Mouse (Mus musculus) MEL (cell line): ENCODE measurements around the gene Olfr507. TPM values are rescaled to one million over a fixed set of nuclear protein-coding genes. Genes with fewer than 3 reads are reported as not detected.
"Not testable (repeated sequence)": the region's sequence is repeated elsewhere in the genome, so short reads cannot be mapped to it uniquely, and the experiment has no call there.

Source experiments
- DNase-seq: peaks from one replicate; pipeline ENCODE4 v3.0.0; 2011; ENCODE audit warnings: low read depth, low spot score
- H3K27ac ChIP-seq: 2 replicates; pipeline ENCODE4 v1.5.1; 2012; ENCODE audit warnings: low read depth, mild to moderate bottlenecking, control low read depth, low read length, moderate library complexity; ENCODE audit not compliant: control insufficient read depth
- H3K27me3 ChIP-seq, 2 experiments: fragments of 150-350 bp in 1 of 2; sonication (generic) in 1 of 2; 2 replicates each; pipeline ENCODE4 v1.6.1; 2012; ENCODE audit warnings: low read length in 2 of 2, mild to moderate bottlenecking in 2 of 2, improper control_type of control experiment in 1 of 2, moderate library complexity in 1 of 2; ENCODE audit not compliant: insufficient read depth in 2 of 2, control insufficient read depth in 1 of 2
- H3K36me3 ChIP-seq, 2 experiments: 2 replicates each; pipeline ENCODE4 v1.6.1; 2012 to 2014; ENCODE audit warnings: low read length in 2 of 2, improper control_type of control experiment in 1 of 2, inconsistent platforms in 1 of 2, mild to moderate bottlenecking in 1 of 2; ENCODE audit not compliant: insufficient read depth in 2 of 2, control insufficient read depth in 1 of 2
- H3K4me1 ChIP-seq, 2 experiments: fragments of 150-350 bp in 1 of 2; sonication (generic) in 1 of 2; 2 replicates each; pipeline ENCODE4 v1.6.1; 2012; ENCODE audit warnings: low read length in 2 of 2, improper control_type of control experiment in 1 of 2, mild to moderate bottlenecking in 1 of 2; ENCODE audit not compliant: insufficient read depth in 2 of 2, control insufficient read depth in 1 of 2
- H3K4me3 ChIP-seq, 2 experiments: fragments of 150-350 bp in 1 of 2; sonication (generic) in 1 of 2; 2 replicates each; pipeline ENCODE4 v1.5.1; 2012; ENCODE audit warnings: low read depth in 2 of 2, low read length in 2 of 2, mild to moderate bottlenecking in 2 of 2, moderate library complexity in 2 of 2, control low read depth in 1 of 2, improper control_type of control experiment in 1 of 2; ENCODE audit not compliant: control insufficient read depth in 1 of 2, insufficient read depth in 1 of 2
- H3K79me2 ChIP-seq: 2 replicates; pipeline ENCODE4 v1.6.1; 2012; ENCODE audit warnings: mild to moderate bottlenecking, low read length, moderate library complexity; ENCODE audit not compliant: control insufficient read depth, poor library complexity, insufficient read depth
- H3K9ac ChIP-seq: 2 replicates; pipeline ENCODE4 v1.6.1; 2012; ENCODE audit warnings: low read depth, mild to moderate bottlenecking, control low read depth, low read length, moderate library complexity; ENCODE audit not compliant: control insufficient read depth, poor library complexity, severe bottlenecking
- H3K9me3 ChIP-seq: fragments of 150-350 bp; sonication (generic); replicated peaks from 2 replicates; pipeline ENCODE4 v1.6.1; 2012; ENCODE audit warnings: mild to moderate bottlenecking, low read length, improper control_type of control experiment, moderate library complexity; ENCODE audit not compliant: insufficient read depth
- CTCF ChIP-seq, 3 experiments: IDR thresholded peaks in 2 of 3; conservative IDR thresholded peaks in 1 of 3; 2 replicates each; pipeline ENCODE4 v1.5.1; 2011 to 2012; ENCODE audit warnings: low read length in 3 of 3, low read depth in 2 of 3, mild to moderate bottlenecking in 2 of 3, improper control_type of control experiment in 1 of 3, inconsistent platforms in 1 of 3, mixed read lengths in 1 of 3, moderate library complexity in 1 of 3; ENCODE audit not compliant: control insufficient read depth in 1 of 3, insufficient read depth in 1 of 3, poor library complexity in 1 of 3, severe bottlenecking in 1 of 3
- ELF1 ChIP-seq: IDR thresholded peaks from 2 replicates; pipeline ENCODE4 v1.6.1; 2014; ENCODE audit warnings: low read depth, mild to moderate bottlenecking, inconsistent platforms, low read length, improper control_type of control experiment, moderate library complexity
- GABPA ChIP-seq: IDR thresholded peaks from 2 replicates; pipeline ENCODE4 v1.6.1; 2012; ENCODE audit warnings: low read depth, mild to moderate bottlenecking, inconsistent platforms, low read length, improper control_type of control experiment, moderate library complexity
- HCFC1 ChIP-seq: IDR thresholded peaks from 2 replicates; pipeline ENCODE4 v1.6.1; 2012; ENCODE audit warnings: low read depth, mild to moderate bottlenecking, inconsistent platforms, low read length, improper control_type of control experiment, moderate library complexity
- JUND ChIP-seq: IDR thresholded peaks from 2 replicates; pipeline ENCODE4 v1.6.1; 2011; ENCODE audit warnings: low read depth, mild to moderate bottlenecking, improper control_type of control experiment, low read length
- KAT2A ChIP-seq: conservative IDR thresholded peaks from 2 replicates; pipeline ENCODE4 v1.6.1; 2012; ENCODE audit warnings: low read depth, low read length, improper control_type of control experiment, inconsistent platforms
- MAX ChIP-seq: IDR thresholded peaks from 2 replicates; pipeline ENCODE4 v1.6.1; 2011; ENCODE audit warnings: low read length, improper control_type of control experiment
- MAZ ChIP-seq: IDR thresholded peaks from 2 replicates; pipeline ENCODE4 v1.6.1; 2012; ENCODE audit warnings: low read depth, mild to moderate bottlenecking, inconsistent platforms, low read length, improper control_type of control experiment
- MYC ChIP-seq: IDR thresholded peaks from 2 replicates; pipeline ENCODE4 v1.6.1; 2011; ENCODE audit warnings: low read depth, mild to moderate bottlenecking, low read length, improper control_type of control experiment, moderate library complexity
- NRF1 ChIP-seq: IDR thresholded peaks from 2 replicates; pipeline ENCODE4 v1.6.1; 2014; ENCODE audit warnings: low read depth, mild to moderate bottlenecking, inconsistent platforms, low read length, improper control_type of control experiment, moderate library complexity; ENCODE audit not compliant: poor library complexity, insufficient read depth, severe bottlenecking
- POLR2A ChIP-seq, 2 experiments: IDR thresholded peaks; 2 replicates each; pipeline ENCODE4 v1.6.1; 2011 to 2012; ENCODE audit warnings: low read length in 2 of 2, mild to moderate bottlenecking in 2 of 2, control low read depth in 1 of 2, improper control_type of control experiment in 1 of 2, low read depth in 1 of 2, moderate library complexity in 1 of 2; ENCODE audit not compliant: control insufficient read depth in 1 of 2, insufficient read depth in 1 of 2, poor library complexity in 1 of 2
- POLR2AphosphoS5 ChIP-seq: IDR thresholded peaks from 2 replicates; pipeline ENCODE4 v1.6.1; 2012; ENCODE audit warnings: low read depth, borderline replicate concordance, mild to moderate bottlenecking, inconsistent platforms, low read length, moderate library complexity, mixed read lengths
- RCOR1 ChIP-seq: IDR thresholded peaks from 2 replicates; pipeline ENCODE4 v1.6.1; 2012; ENCODE audit warnings: low read depth, mild to moderate bottlenecking, inconsistent platforms, low read length, improper control_type of control experiment
- SIN3A ChIP-seq: IDR thresholded peaks from 2 replicates; pipeline ENCODE4 v1.6.1; 2012; ENCODE audit warnings: low read length, improper control_type of control experiment, inconsistent platforms
- SMC3 ChIP-seq: IDR thresholded peaks from 2 replicates; pipeline ENCODE4 v1.6.1; 2011; ENCODE audit warnings: low read depth, low read length, improper control_type of control experiment
- TAL1 ChIP-seq: IDR thresholded peaks from 2 replicates; pipeline ENCODE4 v1.6.1; 2012; ENCODE audit warnings: mild to moderate bottlenecking, inconsistent platforms, low read length, moderate library complexity, mixed read lengths
- TBP ChIP-seq: IDR thresholded peaks from 2 replicates; pipeline ENCODE4 v1.8.0; 2011; ENCODE audit warnings: low read depth, low read length, improper control_type of control experiment
- TCF12 ChIP-seq: IDR thresholded peaks from 2 replicates; pipeline ENCODE4 v1.6.1; 2014; ENCODE audit warnings: low read depth, mild to moderate bottlenecking, inconsistent platforms, low read length, improper control_type of control experiment, moderate library complexity
- USF1 ChIP-seq: IDR thresholded peaks from 2 replicates; pipeline ENCODE4 v1.6.1; 2014; ENCODE audit warnings: low read depth, mild to moderate bottlenecking, inconsistent platforms, low read length, improper control_type of control experiment, moderate library complexity
- USF2 ChIP-seq, 2 experiments: IDR thresholded peaks; 2 replicates each; pipeline ENCODE4 v1.6.1; 2011 to 2012; ENCODE audit warnings: improper control_type of control experiment in 2 of 2, low read length in 2 of 2, borderline replicate concordance in 1 of 2, inconsistent platforms in 1 of 2, low read depth in 1 of 2, mild to moderate bottlenecking in 1 of 2; ENCODE audit not compliant: insufficient read depth in 1 of 2
- ZC3H11A ChIP-seq: IDR thresholded peaks from 2 replicates; pipeline ENCODE4 v1.6.1; 2012; ENCODE audit warnings: low read depth, mild to moderate bottlenecking, inconsistent platforms, low read length, improper control_type of control experiment
- ZKSCAN1 ChIP-seq: IDR thresholded peaks from 2 replicates; pipeline ENCODE4 v1.6.1; 2012; ENCODE audit warnings: low read depth, mild to moderate bottlenecking, inconsistent platforms, low read length, improper control_type of control experiment, moderate library complexity
- ZMIZ1 ChIP-seq: IDR thresholded peaks from 2 replicates; pipeline ENCODE4 v1.6.1; 2012; ENCODE audit warnings: low read depth, mild to moderate bottlenecking, inconsistent platforms, low read length, improper control_type of control experiment, moderate library complexity
- polyA plus RNA-seq, 2 experiments: library from polyadenylated mRNA; stranded (reverse) in 1 of 2; unstranded in 1 of 2; fragments of >175 nt in 1 of 2; fragments of >200 nt in 1 of 2; gene quantifications; 2 replicates each; pipeline versions ENCODE4 v1.2.1 to v1.2.4; 2012; ENCODE audit warnings: low replicate concordance in 2 of 2, low read depth in 1 of 2; ENCODE audit not compliant: insufficient read length in 2 of 2, insufficient read depth in 1 of 2, missing spikeins in 1 of 2
- total RNA-seq: library from RNA; depleted of rRNA; stranded (reverse); fragments of 300-350 nt; gene quantifications from 2 replicates; pipeline ENCODE4 v1.2.3, GENCODE M21; 2012; rRNA removed

The Olfr507 gene
- not detected in 2 replicates for total RNA-seq
- not detected for polyA plus RNA-seq

GRCm38 (mm10) chr7:108621514-108621913 is at the start of gene Olfr507:
Olfr507 (plus strand) TSS chr7:108621814.
- TF ChIP-seq USF1 (no peak), KAT2A (no peak), TCF12 (no peak), JUND (no peak), USF2 (IDR thresholded peaks at IDR 0.05; ENCODE audit: borderline replicate concordance in 1 of 2, insufficient read depth in 1 of 2, low read depth in 1 of 2, low read length in 2 of 2) (no peak), TBP (no peak), MAZ (no peak), POLR2A (IDR thresholded peaks at IDR 0.05; ENCODE audit: control insufficient read depth in 1 of 2, insufficient read depth in 1 of 2, low read depth in 1 of 2, low read length in 2 of 2, poor library complexity in 1 of 2) (no peak), ZC3H11A (no peak), MAX (no peak), CTCF (IDR thresholded peaks at IDR 0.05 in 2 of 3, conservative IDR thresholded peaks at IDR 0.05 in 1 of 3; ENCODE audit: control insufficient read depth in 1 of 3, insufficient read depth in 1 of 3, low read depth in 2 of 3, low read length in 3 of 3, poor library complexity in 1 of 3, severe bottlenecking in 1 of 3) (no peak), ELF1 (no peak), RCOR1 (no peak), TAL1 (no peak), GABPA (no peak), NRF1 (no peak), MYC (no peak), SIN3A (no peak), SMC3 (no peak)
- Histone ChIP-seq H3K9ac (no peak within 1 kb of the TSS), H3K79me2 (no peaks in the 10 kb centered on the region), H3K27ac (no peak within 1 kb of the TSS), H3K9me3 (no peaks in the 10 kb centered on the region), H3K36me3 (no peaks in the 10 kb centered on the region), H3K27me3 (no peaks in the 10 kb centered on the region), H3K4me3 (no peak within 1 kb of the TSS), H3K4me1 (no peaks in the 10 kb centered on the region)
- no peak for DNase-seq

- TF ChIP-seq GABPA (no peak), POLR2A (IDR thresholded peaks at IDR 0.05; ENCODE audit: control insufficient read depth in 1 of 2, insufficient read depth in 1 of 2, low read depth in 1 of 2, low read length in 2 of 2, poor library complexity in 1 of 2) (no peak), NRF1 (no peak), ZKSCAN1 (no peak), TAL1 (no peak), ZMIZ1 (no peak), USF1 (no peak), MAX (no peak), KAT2A (no peak), MYC (no peak), POLR2AphosphoS5 (no peak), ZC3H11A (no peak), HCFC1 (no peak)
- no peaks in the 10 kb centered on the region for H3K27me3 ChIP-seq
- no peaks in the 10 kb centered on the region for H3K79me2 ChIP-seq
- no peak overlapping the region for H3K27ac ChIP-seq
- no peaks in the 10 kb centered on the region for H3K4me1 ChIP-seq
- no peaks in the 10 kb centered on the region for H3K9me3 ChIP-seq
- no peak overlapping the region for H3K4me3 ChIP-seq
- no peak for DNase-seq
- no peaks in the 10 kb centered on the region for H3K36me3 ChIP-seq
- H3K9ac ChIP-seq, result no peak overlapping the region
Measured at GRCm38 (mm10) chr7:108589797-108590196, 31.8 kb upstream of the Olfr507 start.

- H3K9ac ChIP-seq, H3K27me3 ChIP-seq, H3K36me3 ChIP-seq, H3K27ac ChIP-seq, H3K4me1 ChIP-seq, H3K4me3 ChIP-seq, H3K79me2 ChIP-seq, DNase-seq, H3K9me3 ChIP-seq: not testable (repeated sequence)
Measured at GRCm38 (mm10) chr7:108601916-108602315, 19.7 kb upstream of the Olfr507 start.
